10 mouse cellular contexts compared by ENCODE assay signal in the genomic region with DNA sequence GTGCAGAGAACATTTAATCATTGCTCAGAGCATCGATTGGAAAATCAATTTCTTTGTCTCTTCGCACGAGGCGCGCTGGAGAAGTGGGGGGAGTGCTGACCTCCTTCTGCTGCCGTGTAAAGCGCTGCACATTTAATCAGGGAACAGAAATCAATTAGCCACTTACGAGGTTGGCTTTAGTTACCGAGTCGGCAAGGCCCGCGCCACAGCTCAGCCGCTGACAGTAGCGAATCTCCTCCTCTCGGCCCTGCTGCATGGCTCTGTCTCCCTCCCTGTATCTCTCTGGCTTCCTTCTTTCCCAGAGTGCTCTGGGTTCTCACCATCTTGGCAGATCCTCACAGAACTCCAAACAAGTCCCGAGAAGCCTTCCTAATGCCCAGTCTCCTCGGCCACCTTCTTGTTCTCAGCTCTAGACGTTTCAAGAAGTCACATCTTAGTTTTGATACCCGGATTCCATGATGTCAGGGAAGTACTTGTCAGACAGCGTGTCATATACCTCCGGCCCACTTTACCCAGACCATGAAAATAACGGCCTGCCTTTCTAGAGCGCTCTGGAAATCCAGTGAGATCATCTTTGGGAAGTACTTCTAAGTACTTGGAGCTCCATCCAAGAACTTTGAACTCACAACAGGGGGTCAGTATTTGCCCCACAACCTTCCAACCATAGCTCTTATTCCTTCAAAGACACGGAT. TPM values are rescaled to one million over a fixed set of nuclear protein-coding genes. Genes with fewer than 3 reads are reported as not detected.
DNase-seq lines count a peak whose midpoint lies in the region; ATAC-seq and TF ChIP-seq lines count a peak whose summit lies in the region.
"Had no signal": no experiment of that assay in that cellular context is flagged by ENCODE, and none has a peak within 500 bp of the region (broad histone marks: within the 10 kb centered on the region; RNA-seq: fewer than 3 reads in every experiment).

No protein-coding gene starts in this region.

- H3K4me1 ChIP-seq in kidney, embryonic 15.5 days: peaks cover 30% of the 10 kb centered on the region
- H3K4me1 ChIP-seq in embryonic facial prominence, embryonic 13.5 days: peaks cover 23% of the 10 kb centered on the region
- H3K4me1 ChIP-seq in intestine, postnatal 0 days (replicated peaks; ENCODE audit: control insufficient read depth, insufficient read depth, low read length): no peaks in the 10 kb centered on the region
- peaks cover 26% of the 10 kb centered on the region for H3K4me1 ChIP-seq in neural tube, embryonic 13.5 days (replicated peaks)

- peaks cover 44% of the 10 kb centered on the region for H3K27me3 ChIP-seq in kidney, embryonic 15.5 days
- peaks cover 35% of the 10 kb centered on the region for H3K27me3 ChIP-seq in embryonic facial prominence, embryonic 13.5 days
- peaks cover 6% of the 10 kb centered on the region for H3K27me3 ChIP-seq in intestine, postnatal 0 days (replicated peaks; ENCODE audit: control insufficient read depth, insufficient read depth, low read length)
- H3K27me3 ChIP-seq in neural tube, embryonic 13.5 days: peaks cover 45% of the 10 kb centered on the region

- no peak overlapping the region for H3K9ac ChIP-seq in kidney, embryonic 15.5 days
- H3K9ac ChIP-seq in embryonic facial prominence, embryonic 13.5 days: peak overlapping the region; percentile 54
- H3K9ac ChIP-seq in intestine, postnatal 0 days (ENCODE audit: low read depth, low read length): 0 out of 2 replicates have a peak overlapping the region, but pooled peaks have one; percentile 17
- H3K9ac ChIP-seq in neural tube, embryonic 13.5 days: peak overlapping the region; percentile 58
- H3K9ac ChIP-seq: liver, embryonic 15.5 days had no signal

- TF ChIP-seq CTCF in intestine, postnatal 0 days (IDR thresholded peaks at IDR 0.05; ENCODE audit: low read depth): no peak

- ATAC-seq in kidney, embryonic 15.5 days (replicated peaks; ENCODE audit: low FRiP score): no peak
- ATAC-seq in embryonic facial prominence, embryonic 13.5 days (ENCODE audit: insufficient number of reproducible peaks, insufficient read depth, low FRiP score, low TSS enrichment, low read depth): no peak
- ATAC-seq in intestine, postnatal 0 days: no peak
- peak; percentile 54 for ATAC-seq in neural tube, embryonic 13.5 days (ENCODE audit: low read depth)
- ATAC-seq in monocyte, adult 5-6 weeks (replicated peaks; ENCODE audit: insufficient number of reproducible peaks, low FRiP score, low TSS enrichment, poor library complexity, severe bottlenecking): no peak

- no peaks in the 10 kb centered on the region for H3K9me3 ChIP-seq in kidney, embryonic 15.5 days (replicated peaks)
- no peaks in the 10 kb centered on the region for H3K9me3 ChIP-seq in embryonic facial prominence, embryonic 13.5 days
- no peaks in the 10 kb centered on the region for H3K9me3 ChIP-seq in intestine, postnatal 0 days (ENCODE audit: control insufficient read depth)
- H3K9me3 ChIP-seq in neural tube, embryonic 13.5 days: no peaks in the 10 kb centered on the region
- H3K9me3 ChIP-seq: liver, embryonic 15.5 days had no signal

- DNase-seq in kidney, adult 8-10 months: no peak
- DNase-seq in spleen, postnatal 10 days (ENCODE audit: low spot score in 2 of 2): no peak
- no peak for DNase-seq in right cerebral cortex, postnatal 36 days (ENCODE audit: low spot score in 2 of 2)

- H3K4me2 ChIP-seq in kidney, embryonic 15.5 days: peak overlapping the region; percentile 40
- H3K4me2 ChIP-seq in embryonic facial prominence, embryonic 13.5 days: peak overlapping the region; percentile 48
- H3K4me2 ChIP-seq in intestine, postnatal 0 days (replicated peaks; ENCODE audit: low read depth): no peak overlapping the region
- peak overlapping the region; percentile 48 for H3K4me2 ChIP-seq in neural tube, embryonic 13.5 days
- H3K4me2 ChIP-seq: liver, embryonic 15.5 days had no signal

- H3K4me3 ChIP-seq in kidney, embryonic 15.5 days (replicated peaks): 0 out of 2 replicates have a peak overlapping the region, but pooled peaks have one; percentile 8
- peak overlapping the region; percentile 19; the same call in 1 of the 2 replicates for H3K4me3 ChIP-seq in embryonic facial prominence, embryonic 13.5 days
- H3K4me3 ChIP-seq in intestine, postnatal 0 days (ENCODE audit: low read depth, low read length): no peak overlapping the region
- peak overlapping the region; percentile 16; the same call in 1 of the 2 replicates for H3K4me3 ChIP-seq in neural tube, embryonic 13.5 days
- H3K4me3 ChIP-seq: liver, embryonic 15.5 days had no signal

- no peaks in the 10 kb centered on the region for H3K36me3 ChIP-seq in kidney, embryonic 15.5 days
- no peaks in the 10 kb centered on the region for H3K36me3 ChIP-seq in embryonic facial prominence, embryonic 13.5 days
- H3K36me3 ChIP-seq in intestine, postnatal 0 days (ENCODE audit: control insufficient read depth, insufficient read depth): no peaks in the 10 kb centered on the region
- H3K36me3 ChIP-seq in neural tube, embryonic 13.5 days: no peaks in the 10 kb centered on the region
- H3K36me3 ChIP-seq: liver, embryonic 15.5 days had no signal

- 0 out of 2 replicates have a peak overlapping the region, but pooled peaks have one; percentile 7 for H3K27ac ChIP-seq in kidney, embryonic 15.5 days
- H3K27ac ChIP-seq in embryonic facial prominence, embryonic 13.5 days: peak overlapping the region; percentile 28; the same call in 1 of the 2 replicates
- H3K27ac ChIP-seq in intestine, postnatal 0 days (ENCODE audit: low read depth, low read length): no peak overlapping the region
- peak overlapping the region; percentile 87 for H3K27ac ChIP-seq in neural tube, embryonic 13.5 days (replicated peaks)
- H3K27ac ChIP-seq: liver, embryonic 15.5 days had no signal

- WGBS in kidney, embryonic 15.5 days: 16% methylated on average over 24 of the region's 24 CpGs
- 18% methylated on average over 24 of the region's 24 CpGs for WGBS in embryonic facial prominence, embryonic 13.5 days
- WGBS in intestine, postnatal 0 days: 30% methylated on average over 24 of the region's 24 CpGs
- WGBS in neural tube, embryonic 13.5 days: 18% methylated on average over 24 of the region's 24 CpGs

RNA-seq across cellular contexts. Expression of gene C1ql1, which starts 17.5 kb away (rescaled TPM):
- polyA plus RNA-seq in kidney, embryonic 15.5 days (2015; fragmentation: Nextera tagmentation; extraction: Ambion mirVana): 3.7 and 4.2 TPM in 2 replicates
- 3.4 TPM in 2 replicates for polyA plus RNA-seq in embryonic facial prominence, embryonic 13.5 days (2015; fragmentation: Nextera tagmentation; extraction: Ambion mirVana)
- polyA plus RNA-seq in intestine, postnatal 0 days (2015; fragmentation: Nextera tagmentation; extraction: Ambion mirVana): 0.85 and 1.1 TPM in 2 replicates
- 1.9 and 2.0 TPM in 2 replicates for polyA plus RNA-seq in neural tube, embryonic 13.5 days (2015; fragmentation: Nextera tagmentation; extraction: Ambion mirVana)
- total RNA-seq in monocyte, adult 5-6 weeks (2017): not detected in 3 replicates
- total RNA-seq: granulocyte monocyte progenitor cell, adult 5-6 weeks had no signal

RNA-seq across cellular contexts. Expression of gene Kif18b, which starts 39.1 kb away (rescaled TPM):
- 10.7 and 12.4 TPM in 2 replicates for polyA plus RNA-seq in kidney, embryonic 15.5 days (2015; fragmentation: Nextera tagmentation; extraction: Ambion mirVana)
- 11.0 and 12.8 TPM in 2 replicates for polyA plus RNA-seq in embryonic facial prominence, embryonic 13.5 days (2015; fragmentation: Nextera tagmentation; extraction: Ambion mirVana)
- 0.88 and 1.1 TPM in 2 replicates for polyA plus RNA-seq in intestine, postnatal 0 days (2015; fragmentation: Nextera tagmentation; extraction: Ambion mirVana)
- polyA plus RNA-seq in neural tube, embryonic 13.5 days (2015; fragmentation: Nextera tagmentation; extraction: Ambion mirVana): 1.7 and 2.5 TPM in 2 replicates
- total RNA-seq in monocyte, adult 5-6 weeks (2017): 0.19 TPM in 1 of 3 replicates, not detected in the others
